Mouse (Mus musculus): ENCODE results near the gene Fam167b.

GRCm38 (mm10) chr4:129622803-129623535 is 44.6 kb upstream of the Fam167b start:
- TF ChIP-seq EP300 (IDR thresholded peaks at IDR 0.05; ENCODE audit: low read depth) (no peak), CTCF (IDR thresholded peaks at IDR 0.05; ENCODE audit: low read depth) (no peak)

Measured in heart, postnatal 0 days (tissue).